Mouse (Mus musculus) limb, embryonic 11.5 days (tissue): ENCODE results near the gene Ppp2r5b. TPM values are rescaled to one million over a fixed set of nuclear protein-coding genes. Genes with fewer than 3 reads are reported as not detected.

Source experiments
- ATAC-seq: fragments of 200-750 bp; cut with Nextera tagmentation; 2 replicates; pipeline ENCODE4 v1.8.0; 2017; ENCODE audit warnings: low read depth; ENCODE audit not compliant: insufficient number of reproducible peaks, low FRiP score, low TSS enrichment
- DNase-seq: peaks from one replicate; pipeline ENCODE4 v3.0.0-alpha.2; 2015; ENCODE audit warnings: low spot score
- H3K27ac ChIP-seq: fragments of 300-500 bp; sonication (generic); replicated peaks from 2 replicates; pipeline ENCODE4 v1.5.1; 2014; ENCODE audit warnings: low read depth, mild to moderate bottlenecking, low read length
- H3K27me3 ChIP-seq: fragments of 300-500 bp; sonication (generic); 2 replicates; pipeline ENCODE4 v1.6.1; 2014; ENCODE audit warnings: mild to moderate bottlenecking, low read length, mixed read lengths; ENCODE audit not compliant: control insufficient read depth, insufficient read depth
- H3K36me3 ChIP-seq: fragments of 300-500 bp; sonication (generic); 2 replicates; pipeline ENCODE4 v1.6.1; 2014; ENCODE audit warnings: mild to moderate bottlenecking, low read length, moderate library complexity, mixed read lengths; ENCODE audit not compliant: control insufficient read depth, insufficient read depth
- H3K4me1 ChIP-seq: fragments of 300-500 bp; sonication (generic); 2 replicates; pipeline ENCODE4 v1.6.1; 2014; ENCODE audit warnings: low read length, mixed read lengths; ENCODE audit not compliant: control insufficient read depth, insufficient read depth
- H3K4me2 ChIP-seq: fragments of 300-500 bp; sonication (generic); 2 replicates; pipeline ENCODE4 v1.6.1; 2014; ENCODE audit warnings: low read depth, mild to moderate bottlenecking, moderate library complexity; ENCODE audit not compliant: severe bottlenecking
- H3K4me3 ChIP-seq: fragments of 300-500 bp; sonication (generic); 2 replicates; pipeline ENCODE4 v1.5.1; 2014; ENCODE audit warnings: low read depth, low read length
- H3K9ac ChIP-seq: fragments of 300-500 bp; sonication (generic); 2 replicates; pipeline ENCODE4 v1.6.1; 2014; ENCODE audit warnings: mild to moderate bottlenecking, low read length
- H3K9me3 ChIP-seq: fragments of 300-500 bp; sonication (generic); 2 replicates; pipeline ENCODE4 v1.6.1; 2016; ENCODE audit warnings: low read length; ENCODE audit not compliant: control insufficient read depth
- WGBS: fragments of 180-500 bp; shearing (Covaris S2); extraction: QIAGEN DNeasy Blood & Tissue Kit; methylation state at CpG from one replicate; pipeline ENCODE4 v1.1.7; 2014; 5-methylcytosine and 5-hydroxymethylcytosine counted together
- polyA plus RNA-seq: library from polyadenylated mRNA; unstranded; fragments of >200 nt; fragmentation: Nextera tagmentation; extraction: Ambion mirVana; gene quantifications from 2 replicates; pipeline ENCODE4 v1.2.1, GENCODE M21; 2014

Gene Ppp2r5b
- polyA plus RNA-seq, 1 experiment from 2014 or later, result 18.6 TPM

GRCm38 (mm10) chr19:6236842-6237241 is 1.2 kb upstream of the Ppp2r5b start:
- H3K9me3 ChIP-seq, result no peaks in the 10 kb centered on the region
- H3K27ac ChIP-seq, result no peak overlapping the region
- H3K4me2 ChIP-seq, result no peak overlapping the region
- H3K27me3 ChIP-seq, result no peaks in the 10 kb centered on the region
- no peaks in the 10 kb centered on the region for H3K4me1 ChIP-seq
- ATAC-seq (no peak), DNase-seq (no peak)
- H3K4me3 ChIP-seq, result no peak overlapping the region
- no peaks in the 10 kb centered on the region for H3K36me3 ChIP-seq
- H3K9ac ChIP-seq, result no peak overlapping the region
- 70% methylated on average over 7 of the region's 7 CpGs for WGBS

- 0% methylated on average over 9 of the region's 9 CpGs for WGBS
- H3K27me3 ChIP-seq, result no peaks in the 10 kb centered on the region
- no peaks in the 10 kb centered on the region for H3K4me1 ChIP-seq
- H3K27ac ChIP-seq, result peak overlapping the region; percentile 87
- no peaks in the 10 kb centered on the region for H3K9me3 ChIP-seq
- peak overlapping the region; percentile 72 for H3K4me2 ChIP-seq
- no peaks in the 10 kb centered on the region for H3K36me3 ChIP-seq
- ATAC-seq (peak; percentile 73), DNase-seq (peak; percentile 91)
- peak overlapping the region; percentile 74 for H3K4me3 ChIP-seq
- peak overlapping the region; percentile 72 for H3K9ac ChIP-seq
These were observed 375 bp upstream of the Ppp2r5b start for GRCm38 (mm10) chr19:6236053-6236441.

GRCm38 (mm10) chr19:6234337-6235083 is 1.2 kb downstream of the Ppp2r5b start:
- Histone ChIP-seq H3K9me3 (no peaks in the 10 kb centered on the region), H3K27ac (no peak overlapping the region), H3K36me3 (no peaks in the 10 kb centered on the region; the same call in 1 of the 2 replicates), H3K4me2 (peak overlapping the region; percentile 72), H3K4me3 (peak overlapping the region; percentile 74; the same call in 1 of the 2 replicates), H3K4me1 (no peaks in the 10 kb centered on the region), H3K9ac (peak overlapping the region; percentile 30; the same call in 1 of the 2 replicates), H3K27me3 (no peaks in the 10 kb centered on the region)
- WGBS, result 73% methylated on average over 11 of the region's 11 CpGs
- 0 out of 2 replicates have a peak, but pooled peaks have one; percentile 28 for ATAC-seq
- no peak for DNase-seq

DNA sequence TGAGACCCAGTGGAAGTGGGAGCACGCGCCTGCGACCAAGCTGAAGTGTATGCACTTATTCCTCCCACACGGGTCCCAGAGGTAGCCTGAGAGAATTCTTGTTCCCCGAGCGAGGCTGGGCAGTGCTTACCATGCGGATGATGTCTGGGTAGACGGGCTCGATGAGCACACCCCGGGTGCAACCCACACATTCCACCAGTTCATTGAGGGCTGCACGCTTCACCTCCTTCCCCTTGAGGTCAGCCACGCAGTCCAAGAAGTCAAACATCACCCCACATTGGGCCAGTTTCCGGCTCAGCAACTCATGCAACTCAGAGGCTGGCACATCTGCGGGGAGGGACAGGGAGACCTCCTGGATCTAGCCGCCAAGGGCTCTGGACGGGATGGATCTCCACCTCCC is 2.0 kb downstream of the Ppp2r5b start:
- H3K36me3 ChIP-seq, result no peaks in the 10 kb centered on the region; the same call in 1 of the 2 replicates
- no peaks in the 10 kb centered on the region for H3K4me1 ChIP-seq
- H3K27me3 ChIP-seq, result no peaks in the 10 kb centered on the region
- H3K4me3 ChIP-seq, result no peak overlapping the region
- 91% methylated on average over 16 of the region's 16 CpGs for WGBS
- DNase-seq, result no peak
- no peak overlapping the region for H3K4me2 ChIP-seq
- no peaks in the 10 kb centered on the region for H3K9me3 ChIP-seq
- no peak for ATAC-seq
- H3K27ac ChIP-seq, result no peak overlapping the region
- H3K9ac ChIP-seq, result no peak overlapping the region

DNA sequence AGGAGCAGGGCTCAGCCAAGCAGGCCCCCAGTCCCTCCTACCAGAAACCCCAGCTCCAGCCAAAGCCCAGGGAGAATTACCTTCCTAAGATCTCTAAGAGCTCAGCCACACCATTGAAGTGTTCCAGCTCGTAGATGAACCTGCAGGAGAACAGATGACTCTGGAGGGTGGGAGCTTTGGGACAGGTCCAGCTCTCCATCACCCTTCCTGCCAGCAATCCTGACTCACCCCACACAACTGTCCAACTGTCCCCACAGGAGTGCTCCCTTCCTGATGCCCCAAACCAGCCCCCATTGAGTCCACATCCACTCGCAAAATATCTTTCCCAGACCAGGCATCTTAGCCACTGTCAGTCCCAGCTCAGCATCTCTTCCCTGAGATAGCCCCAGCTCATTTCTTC is 4.6 kb downstream of the Ppp2r5b start:
- DNase-seq (no peak), ATAC-seq (no peak)
- no peaks in the 10 kb centered on the region; the same call in 1 of the 2 replicates for H3K36me3 ChIP-seq
- H3K27me3 ChIP-seq, result no peaks in the 10 kb centered on the region
- no peak overlapping the region for H3K4me2 ChIP-seq
- peaks cover 4% of the 10 kb centered on the region; the same call in 1 of the 2 replicates for H3K4me1 ChIP-seq
- no peak overlapping the region for H3K4me3 ChIP-seq
- no peak overlapping the region for H3K9ac ChIP-seq
- WGBS, result 92% methylated on average over 2 of the region's 2 CpGs
- H3K9me3 ChIP-seq, result no peaks in the 10 kb centered on the region
- H3K27ac ChIP-seq, result no peak overlapping the region

DNA sequence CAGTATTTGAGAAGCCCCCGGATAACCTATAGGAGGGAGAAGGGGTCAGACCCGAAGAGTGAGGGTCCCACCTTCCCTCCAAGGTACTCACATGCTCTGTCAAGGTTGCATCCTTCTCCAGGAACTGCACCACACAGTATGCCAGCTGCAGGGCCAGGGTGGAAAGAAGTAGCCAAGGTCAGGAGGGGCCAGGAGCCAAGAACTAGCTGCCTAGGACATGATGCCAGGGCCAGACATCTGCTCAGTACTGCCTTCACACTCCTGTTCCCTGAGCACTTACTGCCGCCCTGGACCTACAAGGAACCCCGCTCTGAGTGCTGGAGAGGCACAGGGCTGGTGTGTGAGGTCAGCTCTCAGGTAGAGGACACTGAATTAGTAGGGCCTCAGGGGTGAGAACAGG is 5.3 kb downstream of the Ppp2r5b start:
- Histone ChIP-seq H3K4me1 (peaks cover 5% of the 10 kb centered on the region; the same call in 1 of the 2 replicates), H3K9ac (no peak overlapping the region), H3K4me2 (no peak overlapping the region), H3K36me3 (no peaks in the 10 kb centered on the region; the same call in 1 of the 2 replicates), H3K9me3 (no peaks in the 10 kb centered on the region), H3K27ac (no peak overlapping the region), H3K4me3 (no peak overlapping the region), H3K27me3 (no peaks in the 10 kb centered on the region)
- DNase-seq (no peak), ATAC-seq (no peak)
- 85% methylated on average over 4 of the region's 4 CpGs for whole genome bisulfite sequencing

DNA sequence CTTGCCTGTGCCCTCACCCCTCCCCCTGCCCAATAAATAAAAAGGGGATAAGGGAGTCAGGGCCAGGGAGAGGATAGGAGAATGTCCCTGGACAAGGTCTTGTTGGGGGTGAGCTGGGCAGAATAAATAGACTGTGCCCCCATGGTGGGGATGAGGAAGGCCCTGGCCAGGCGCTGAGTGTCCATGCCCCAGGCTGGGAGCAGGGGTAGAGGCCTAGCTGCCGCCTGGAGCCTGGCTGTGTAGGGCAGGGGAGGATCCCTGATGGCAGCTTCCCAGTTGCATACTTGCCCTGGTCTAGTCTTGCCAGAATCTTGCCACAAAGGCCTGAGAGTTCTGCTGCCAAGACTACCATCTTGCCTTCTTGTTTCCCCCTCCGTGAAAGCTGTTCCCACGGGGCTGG is 7.8 kb downstream of the Ppp2r5b start:
- DNase-seq (no peak), ATAC-seq (no peak)
- Histone ChIP-seq H3K27me3 (no peaks in the 10 kb centered on the region), H3K9ac (no peak overlapping the region), H3K4me3 (no peak overlapping the region), H3K4me2 (no peak overlapping the region), H3K27ac (no peak overlapping the region), H3K9me3 (no peaks in the 10 kb centered on the region), H3K4me1 (peaks cover 5% of the 10 kb centered on the region; the same call in 1 of the 2 replicates), H3K36me3 (no peaks in the 10 kb centered on the region; the same call in 1 of the 2 replicates)
- 85% methylated on average over 4 of the region's 4 CpGs for WGBS

DNA sequence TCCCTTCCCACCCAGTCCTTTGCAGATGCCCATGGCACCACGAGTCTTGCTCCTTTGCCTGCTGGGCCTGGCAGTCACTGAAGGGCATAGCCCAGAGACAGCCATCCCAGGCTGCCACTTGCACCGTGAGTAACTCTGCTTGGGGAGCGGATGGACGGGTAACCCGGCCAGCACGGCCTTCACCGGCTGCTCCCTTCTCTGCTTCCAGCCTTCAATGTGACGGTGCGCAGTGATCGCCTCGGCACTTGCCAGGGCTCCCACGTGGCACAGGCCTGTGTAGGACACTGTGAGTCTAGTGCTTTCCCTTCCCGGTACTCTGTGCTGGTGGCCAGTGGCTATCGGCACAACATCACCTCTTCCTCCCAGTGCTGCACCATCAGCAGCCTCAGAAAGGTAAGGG is 8.9 kb downstream of the Ppp2r5b start:
- H3K4me3 ChIP-seq, result no peak overlapping the region
- no peaks in the 10 kb centered on the region for H3K27me3 ChIP-seq
- H3K27ac ChIP-seq, result no peak overlapping the region
- peaks cover 5% of the 10 kb centered on the region; the same call in 1 of the 2 replicates for H3K4me1 ChIP-seq
- 92% methylated on average over 14 of the region's 14 CpGs for WGBS
- no peak overlapping the region for H3K4me2 ChIP-seq
- H3K36me3 ChIP-seq, result no peaks in the 10 kb centered on the region; the same call in 1 of the 2 replicates
- H3K9me3 ChIP-seq, result no peaks in the 10 kb centered on the region
- no peak overlapping the region for H3K9ac ChIP-seq
- ATAC-seq, result no peak
- DNase-seq, result no peak
